Mouse (Mus musculus): ENCODE measurements at regions not wholly inside any gene's neighbourhood (a gene's known extent, or its start where the extent isn't known, plus 50 kb on each side); places are given as distances from the start of the nearest gene placed in this dataset.

DNA sequence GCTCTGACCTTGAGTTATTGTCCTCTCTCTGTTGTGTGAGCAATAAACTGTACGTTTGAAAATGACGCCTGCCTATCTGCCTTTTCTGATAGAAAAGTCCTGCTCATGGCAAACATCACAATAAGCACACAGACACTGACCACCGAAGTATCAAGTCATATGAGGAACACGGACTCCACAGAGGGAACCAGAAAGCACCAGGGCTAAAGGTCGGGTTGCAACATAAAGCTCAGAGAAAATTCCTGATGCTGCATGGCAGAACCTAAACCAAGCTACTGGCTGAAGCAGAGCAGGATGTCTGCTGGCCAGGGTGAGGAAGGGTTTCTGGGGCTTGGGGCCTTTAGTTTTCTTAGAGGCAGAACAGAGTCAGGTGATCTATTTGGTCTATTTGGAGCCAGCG is 94.5 kb upstream of the Elovl6 start:
- no peaks in the 10 kb centered on the region for H3K36me3 ChIP-seq (ENCODE audit: control insufficient read depth, insufficient read depth, low read length)
- no peaks in the 10 kb centered on the region for H3K27me3 ChIP-seq (ENCODE audit: control insufficient read depth, insufficient read depth, low read length)
- H3K27ac ChIP-seq (ENCODE audit: low read depth, low read length): no peak overlapping the region
- no peaks in the 10 kb centered on the region for H3K9me3 ChIP-seq (ENCODE audit: control insufficient read depth, low read length)
- no peak for ATAC-seq (ENCODE audit: insufficient read depth, low FRiP score, low TSS enrichment)
- no peak overlapping the region for H3K4me3 ChIP-seq (ENCODE audit: low read depth, low read length)
- DNase-seq (ENCODE audit: low spot score): no peak
- no peak overlapping the region for H3K9ac ChIP-seq (ENCODE audit: low read length)
- no peak overlapping the region for H3K4me2 ChIP-seq (ENCODE audit: low read depth)
- whole genome bisulfite sequencing: 83% methylated on average over 6 of the region's 6 CpGs
- H3K4me1 ChIP-seq (ENCODE audit: control insufficient read depth, insufficient read depth, low read length): no peaks in the 10 kb centered on the region

DNA sequence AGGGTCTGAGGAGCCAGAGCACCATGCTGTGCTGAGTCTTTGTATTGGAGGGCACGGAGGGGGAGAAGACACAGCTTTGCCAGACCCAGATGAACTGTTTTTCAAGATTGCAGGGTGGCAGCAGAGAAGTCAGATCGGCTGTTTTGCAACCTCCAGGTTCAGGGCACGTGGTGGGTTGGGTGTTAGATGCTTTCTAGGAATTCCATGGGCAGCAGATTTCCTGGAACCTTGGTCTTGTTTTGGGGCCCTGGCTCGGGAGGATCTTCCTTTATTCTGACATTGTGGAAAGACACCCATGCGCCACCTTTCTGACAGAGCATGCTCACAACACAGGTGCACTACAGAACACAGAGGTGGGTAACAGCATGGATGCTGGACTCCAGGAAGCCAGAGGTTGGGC is 89.4 kb upstream of the Elovl6 start:
- DNase-seq (ENCODE audit: low spot score) (no peak), ATAC-seq (ENCODE audit: insufficient read depth, low FRiP score, low TSS enrichment) (no peak)
- Histone ChIP-seq H3K27ac (ENCODE audit: low read depth, low read length) (no peak overlapping the region), H3K9ac (ENCODE audit: low read length) (no peak overlapping the region), H3K27me3 (ENCODE audit: control insufficient read depth, insufficient read depth, low read length) (no peaks in the 10 kb centered on the region), H3K4me3 (ENCODE audit: low read depth, low read length) (no peak overlapping the region), H3K4me1 (ENCODE audit: control insufficient read depth, insufficient read depth, low read length) (no peaks in the 10 kb centered on the region), H3K4me2 (ENCODE audit: low read depth) (no peak overlapping the region), H3K9me3 (ENCODE audit: control insufficient read depth, low read length) (no peaks in the 10 kb centered on the region), H3K36me3 (ENCODE audit: control insufficient read depth, insufficient read depth, low read length) (no peaks in the 10 kb centered on the region)
- 62% methylated on average over 5 of the region's 5 CpGs for WGBS

DNA sequence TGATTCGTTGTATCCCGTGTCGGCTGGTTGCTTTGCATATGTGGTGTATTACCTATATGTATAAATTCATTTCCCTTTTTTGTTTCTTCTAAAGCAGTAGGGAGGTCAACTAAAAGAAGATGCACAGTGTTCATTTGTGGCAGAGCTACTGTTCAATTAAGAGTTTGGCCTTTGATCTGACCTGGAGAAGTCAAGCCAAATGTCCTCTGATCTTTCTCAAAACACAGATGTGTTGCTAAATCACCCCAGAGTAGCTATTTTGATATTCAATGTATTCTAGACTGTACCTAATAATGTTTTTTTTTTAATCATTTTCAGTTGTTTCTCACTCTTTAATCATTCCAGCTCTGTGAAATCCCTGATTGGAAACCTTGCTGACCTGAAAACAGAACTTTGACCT is 87.9 kb upstream of the Elovl6 start:
- Histone ChIP-seq H3K36me3 (ENCODE audit: control insufficient read depth, insufficient read depth, low read length) (no peaks in the 10 kb centered on the region), H3K9ac (ENCODE audit: low read length) (no peak overlapping the region), H3K27ac (ENCODE audit: low read depth, low read length) (no peak overlapping the region), H3K4me1 (ENCODE audit: control insufficient read depth, insufficient read depth, low read length) (no peaks in the 10 kb centered on the region), H3K27me3 (ENCODE audit: control insufficient read depth, insufficient read depth, low read length) (no peaks in the 10 kb centered on the region), H3K9me3 (ENCODE audit: control insufficient read depth, low read length) (no peaks in the 10 kb centered on the region), H3K4me3 (ENCODE audit: low read depth, low read length) (no peak overlapping the region), H3K4me2 (ENCODE audit: low read depth) (no peak overlapping the region)
- DNase-seq (ENCODE audit: low spot score) (no peak), ATAC-seq (ENCODE audit: insufficient read depth, low FRiP score, low TSS enrichment) (no peak)
- over 99% methylated on average over 3 of the region's 3 CpGs for WGBS

DNA sequence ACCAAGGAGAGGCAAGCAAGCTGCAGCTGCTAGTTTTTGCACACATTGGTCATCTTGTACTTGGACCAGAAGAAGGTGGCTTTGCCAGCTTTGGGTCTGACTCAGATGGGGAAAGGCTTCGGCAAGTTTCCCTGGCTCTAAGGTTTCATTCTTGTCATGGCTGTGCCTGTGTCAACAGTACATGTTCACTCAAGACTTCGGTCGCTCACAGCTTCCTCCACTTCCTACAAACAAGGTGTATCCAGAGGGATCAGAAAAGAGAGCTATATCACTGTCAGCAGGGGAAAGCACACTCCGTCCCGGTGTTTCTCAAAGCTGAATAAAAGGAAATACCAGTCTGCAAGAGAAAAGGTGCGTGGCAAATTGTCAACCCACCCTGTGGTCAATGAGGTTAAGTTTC is 86.2 kb upstream of the Elovl6 start:
- WGBS: 91% methylated on average over 6 of the region's 6 CpGs
- no peak for ATAC-seq (ENCODE audit: insufficient read depth, low FRiP score, low TSS enrichment)

DNA sequence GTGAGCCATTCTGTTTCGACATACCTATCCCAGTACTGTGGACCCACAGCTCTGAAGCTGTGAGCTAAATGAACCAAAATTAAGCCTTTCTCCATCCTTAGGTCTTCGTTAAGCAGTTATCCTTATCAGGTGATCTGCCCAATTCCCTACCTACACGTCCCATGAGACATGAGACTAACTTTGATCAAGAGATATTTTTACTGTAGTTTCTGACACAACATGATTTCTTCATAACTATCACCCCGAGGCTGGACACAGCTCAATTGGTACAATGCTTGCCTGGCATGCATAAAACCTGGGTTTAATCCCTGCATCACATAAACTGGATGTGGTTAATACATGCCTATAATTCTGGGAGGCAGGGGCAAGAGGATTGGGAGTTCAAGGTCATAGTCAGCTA is 82.2 kb upstream of the Elovl6 start:
- Histone ChIP-seq H3K4me2 (ENCODE audit: low read depth) (no peak overlapping the region), H3K4me1 (ENCODE audit: control insufficient read depth, insufficient read depth, low read length) (no peaks in the 10 kb centered on the region), H3K9ac (ENCODE audit: low read length) (no peak overlapping the region), H3K36me3 (ENCODE audit: control insufficient read depth, insufficient read depth, low read length) (no peaks in the 10 kb centered on the region), H3K9me3 (ENCODE audit: control insufficient read depth, low read length) (no peaks in the 10 kb centered on the region), H3K4me3 (ENCODE audit: low read depth, low read length) (no peak overlapping the region), H3K27me3 (ENCODE audit: control insufficient read depth, insufficient read depth, low read length) (no peaks in the 10 kb centered on the region), H3K27ac (ENCODE audit: low read depth, low read length) (no peak overlapping the region)
- DNase-seq (ENCODE audit: low spot score): no peak
- 84% methylated on average over 4 of the region's 4 CpGs for WGBS
- no peak for ATAC-seq (ENCODE audit: insufficient read depth, low FRiP score, low TSS enrichment)

More for the DNA sequence above, 86.2 kb upstream of the Elovl6 start:
- Histone ChIP-seq H3K9me3 (ENCODE audit: control insufficient read depth, low read length) (no peaks in the 10 kb centered on the region), H3K9ac (ENCODE audit: low read length) (no peak overlapping the region), H3K36me3 (ENCODE audit: control insufficient read depth, insufficient read depth, low read length) (no peaks in the 10 kb centered on the region), H3K27me3 (ENCODE audit: control insufficient read depth, insufficient read depth, low read length) (no peaks in the 10 kb centered on the region), H3K27ac (ENCODE audit: low read depth, low read length) (no peak overlapping the region), H3K4me1 (ENCODE audit: control insufficient read depth, insufficient read depth, low read length) (no peaks in the 10 kb centered on the region), H3K4me2 (ENCODE audit: low read depth) (no peak overlapping the region), H3K4me3 (ENCODE audit: low read depth, low read length) (no peak overlapping the region)
- no peak for DNase-seq (ENCODE audit: low spot score)

DNA sequence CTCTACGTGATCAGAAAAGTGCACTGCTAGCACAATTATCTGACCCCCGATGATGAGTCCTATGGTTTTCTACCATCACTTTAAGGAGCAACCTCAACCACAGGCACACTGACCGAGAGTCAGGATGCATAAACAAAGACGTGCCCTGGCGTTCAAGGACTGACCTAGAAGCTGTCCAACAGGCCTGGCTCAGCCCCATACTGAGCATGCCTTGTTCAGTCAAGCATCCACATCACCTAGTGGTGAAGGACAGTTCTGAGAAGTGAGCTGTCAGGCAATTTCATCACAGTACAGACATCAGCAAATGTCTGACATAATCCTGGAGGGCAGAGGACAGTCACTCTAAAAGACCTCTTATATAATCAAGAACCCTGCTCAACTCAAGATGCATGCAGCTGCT is 81.5 kb upstream of the Elovl6 start:
- DNase-seq (ENCODE audit: low spot score) (no peak), ATAC-seq (ENCODE audit: insufficient read depth, low FRiP score, low TSS enrichment) (no peak)
- no peak overlapping the region for H3K9ac ChIP-seq (ENCODE audit: low read length)
- no peak overlapping the region for H3K4me3 ChIP-seq (ENCODE audit: low read depth, low read length)
- H3K4me1 ChIP-seq (ENCODE audit: control insufficient read depth, insufficient read depth, low read length): no peaks in the 10 kb centered on the region
- H3K36me3 ChIP-seq (ENCODE audit: control insufficient read depth, insufficient read depth, low read length): no peaks in the 10 kb centered on the region
- H3K27me3 ChIP-seq (ENCODE audit: control insufficient read depth, insufficient read depth, low read length): no peaks in the 10 kb centered on the region
- H3K9me3 ChIP-seq (ENCODE audit: control insufficient read depth, low read length): no peaks in the 10 kb centered on the region
- no peak overlapping the region for H3K27ac ChIP-seq (ENCODE audit: low read depth, low read length)
- 84% methylated on average over 5 of the region's 5 CpGs for WGBS
- no peak overlapping the region for H3K4me2 ChIP-seq (ENCODE audit: low read depth)

DNA sequence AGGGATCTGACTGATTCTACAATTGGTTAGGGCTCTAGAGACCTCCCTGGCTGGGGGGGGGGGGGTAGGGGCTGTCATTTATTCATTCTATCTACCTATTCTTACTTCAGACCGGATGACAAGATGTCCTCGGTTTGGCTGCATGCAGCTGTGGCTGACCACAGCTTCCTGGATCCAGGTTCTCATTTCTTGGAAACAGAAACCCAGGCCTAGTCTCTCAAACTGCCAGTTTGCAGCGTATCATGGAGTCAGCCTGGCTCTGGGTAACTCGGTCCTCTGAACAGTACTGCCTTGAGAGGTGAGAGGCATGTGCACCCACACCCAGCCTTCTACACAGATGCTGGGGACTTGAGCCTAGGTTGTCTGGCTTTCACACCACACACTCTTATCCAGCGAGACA is 62.1 kb upstream of the Elovl6 start:
- no peak overlapping the region for H3K27ac ChIP-seq (ENCODE audit: low read depth, low read length)
- no peaks in the 10 kb centered on the region for H3K36me3 ChIP-seq (ENCODE audit: control insufficient read depth, insufficient read depth, low read length)
- H3K4me1 ChIP-seq (ENCODE audit: control insufficient read depth, insufficient read depth, low read length): no peaks in the 10 kb centered on the region
- no peaks in the 10 kb centered on the region for H3K9me3 ChIP-seq (ENCODE audit: control insufficient read depth, low read length)
- no peak overlapping the region for H3K4me2 ChIP-seq (ENCODE audit: low read depth)
- no peaks in the 10 kb centered on the region for H3K27me3 ChIP-seq (ENCODE audit: control insufficient read depth, insufficient read depth, low read length)
- 88% methylated on average over 5 of the region's 5 CpGs for whole genome bisulfite sequencing
- H3K4me3 ChIP-seq (ENCODE audit: low read depth, low read length): no peak overlapping the region
- DNase-seq (ENCODE audit: low spot score) (no peak), ATAC-seq (ENCODE audit: insufficient read depth, low FRiP score, low TSS enrichment) (no peak)
- no peak overlapping the region for H3K9ac ChIP-seq (ENCODE audit: low read length)

DNA sequence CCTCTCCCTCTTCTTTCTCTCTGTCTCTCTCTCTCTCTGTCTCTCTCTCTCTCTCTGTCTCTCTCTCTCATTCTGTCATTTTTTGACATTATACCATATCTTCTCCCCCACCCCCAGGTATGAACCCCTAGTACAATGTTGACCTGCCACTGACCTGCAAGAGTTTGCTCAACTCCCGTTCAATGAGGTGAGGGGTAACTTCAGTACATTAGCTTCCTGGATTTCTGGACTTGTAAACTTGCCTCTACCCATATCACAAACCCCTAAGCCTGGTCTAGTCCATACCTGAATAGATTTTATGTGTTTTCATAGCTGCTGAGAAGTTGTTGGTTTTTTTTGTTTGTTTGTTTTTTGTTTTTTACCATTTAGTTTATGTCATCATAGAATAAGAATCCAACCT is 60.8 kb upstream of the Elovl6 start:
- Histone ChIP-seq H3K27me3 (ENCODE audit: control insufficient read depth, insufficient read depth, low read length) (no peaks in the 10 kb centered on the region), H3K9me3 (ENCODE audit: control insufficient read depth, low read length) (no peaks in the 10 kb centered on the region), H3K4me1 (ENCODE audit: control insufficient read depth, insufficient read depth, low read length) (no peaks in the 10 kb centered on the region), H3K4me3 (ENCODE audit: low read depth, low read length) (no peak overlapping the region), H3K9ac (ENCODE audit: low read length) (no peak overlapping the region), H3K27ac (ENCODE audit: low read depth, low read length) (no peak overlapping the region), H3K4me2 (ENCODE audit: low read depth) (no peak overlapping the region), H3K36me3 (ENCODE audit: control insufficient read depth, insufficient read depth, low read length) (no peaks in the 10 kb centered on the region)
- 91% methylated on average over 1 of the region's 1 CpGs for WGBS
- DNase-seq (ENCODE audit: low spot score) (no peak), ATAC-seq (ENCODE audit: insufficient read depth, low FRiP score, low TSS enrichment) (no peak)

DNA sequence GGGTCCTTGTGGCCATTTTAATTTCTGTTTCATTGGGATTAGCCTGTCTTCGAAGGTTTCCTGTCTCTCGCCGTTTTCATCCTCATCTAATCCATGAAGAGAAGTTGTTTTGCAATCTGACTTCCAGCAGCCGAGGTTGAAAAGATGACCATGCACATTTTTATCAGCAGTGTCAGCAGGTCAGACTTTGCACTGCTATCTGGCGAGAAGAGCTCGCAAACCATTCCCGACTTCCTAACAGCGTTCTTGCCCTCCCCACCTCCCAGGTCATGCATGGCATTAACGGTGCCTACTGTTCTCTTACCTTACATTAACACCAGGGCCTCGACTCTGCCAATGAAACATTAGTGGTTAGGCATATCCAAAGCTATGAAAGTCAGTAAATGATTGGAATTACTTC is 60.1 kb upstream of the Elovl6 start:
- Histone ChIP-seq H3K4me1 (ENCODE audit: control insufficient read depth, insufficient read depth, low read length) (no peaks in the 10 kb centered on the region), H3K4me2 (ENCODE audit: low read depth) (no peak overlapping the region), H3K4me3 (ENCODE audit: low read depth, low read length) (no peak overlapping the region), H3K27me3 (ENCODE audit: control insufficient read depth, insufficient read depth, low read length) (no peaks in the 10 kb centered on the region), H3K9me3 (ENCODE audit: control insufficient read depth, low read length) (no peaks in the 10 kb centered on the region), H3K36me3 (ENCODE audit: control insufficient read depth, insufficient read depth, low read length) (no peaks in the 10 kb centered on the region), H3K9ac (ENCODE audit: low read length) (no peak overlapping the region), H3K27ac (ENCODE audit: low read depth, low read length) (no peak overlapping the region)
- DNase-seq (ENCODE audit: low spot score) (no peak), ATAC-seq (ENCODE audit: insufficient read depth, low FRiP score, low TSS enrichment) (no peak)
- WGBS: 94% methylated on average over 10 of the region's 10 CpGs
